Mouse (Mus musculus) liver, adult 2 months (tissue): ENCODE measurements around the gene Slc11a2. TPM values are rescaled to one million over a fixed set of nuclear protein-coding genes. Genes with fewer than 3 reads are reported as not detected.
"Not testable (repeated sequence)": the region's sequence is repeated elsewhere in the genome, so short reads cannot be mapped to it uniquely, and the experiment has no call there.

ENCODE experiments used
- DNase-seq: peaks from one replicate; pipeline ENCODE4 v3.0.0-alpha.2; 2011; ENCODE audit warnings: low read depth, low spot score; ENCODE audit errors: extremely low read depth
- H3K27ac ChIP-seq: fragments of 200-500 bp; replicated peaks from 2 replicates; pipeline ENCODE4 v1.5.1; 2012; ENCODE audit warnings: low read depth, mild to moderate bottlenecking, control low read depth, inconsistent platforms, low read length; ENCODE audit not compliant: insufficient read depth
- H3K27me3 ChIP-seq: fragments of 200-500 bp; 2 replicates; pipeline ENCODE4 v1.6.1; 2012; ENCODE audit warnings: mild to moderate bottlenecking, moderate library complexity, low read length, inconsistent platforms; ENCODE audit not compliant: control insufficient read depth, insufficient read depth
- H3K36me3 ChIP-seq: fragments of 200-500 bp; 2 replicates; pipeline ENCODE4 v1.6.1; 2012; ENCODE audit warnings: low read length, inconsistent platforms; ENCODE audit not compliant: control insufficient read depth, insufficient read depth
- H3K4me1 ChIP-seq: fragments of 200-500 bp; 2 replicates; pipeline ENCODE4 v1.6.1; 2011; ENCODE audit warnings: low read length; ENCODE audit not compliant: control insufficient read depth, insufficient read depth
- H3K4me3 ChIP-seq: fragments of 200-500 bp; 2 replicates; pipeline ENCODE4 v1.5.1; 2011; ENCODE audit warnings: low read depth, mild to moderate bottlenecking, control low read depth, low read length, moderate library complexity; ENCODE audit not compliant: insufficient read depth
- H3K79me2 ChIP-seq: fragments of 200-500 bp; 2 replicates; pipeline ENCODE4 v1.6.1; 2012; ENCODE audit warnings: inconsistent platforms, mild to moderate bottlenecking, low read length, moderate library complexity; ENCODE audit not compliant: control insufficient read depth, insufficient read depth
- H3K9ac ChIP-seq: fragments of 200-500 bp; 2 replicates; pipeline ENCODE4 v1.6.1; 2012; ENCODE audit warnings: low read depth, mild to moderate bottlenecking, control low read depth, inconsistent platforms, low read length
- CTCF ChIP-seq: fragments of 200-500 bp; IDR thresholded peaks from 2 replicates; pipeline ENCODE4 v1.5.1; 2011; ENCODE audit warnings: low read depth, low read length, control low read depth
- POLR2A ChIP-seq: fragments of 200-500 bp; IDR thresholded peaks from 2 replicates; pipeline ENCODE4 v1.6.1; 2011; ENCODE audit warnings: low read length, control low read depth; ENCODE audit not compliant: insufficient read depth; ENCODE audit errors: extremely low read depth
- WGBS: fragments of 180-500 bp; shearing (Covaris S2); methylation state at CpG from one replicate; pipeline ENCODE4 v1.1.7; 2018; 5-methylcytosine and 5-hydroxymethylcytosine counted together
- polyA plus RNA-seq: library from polyadenylated mRNA; depleted of rRNA; stranded (reverse); fragments of >200 nt; gene quantifications from 2 replicates; pipeline ENCODE4 v1.2.3, GENCODE M21; 2012; rRNA removed
- total RNA-seq: library from RNA; depleted of rRNA; stranded (reverse); fragments of >200 nt; gene quantifications from 2 replicates; pipeline ENCODE4 v1.2.3, GENCODE M21; 2014; rRNA removed

The Slc11a2 gene
- total and polyA plus RNA-seq, 2 experiments: 14.5 to 25.2 TPM

- H3K4me3 ChIP-seq: no peak overlapping the region
- 63% methylated on average over 6 of the region's 6 CpGs for WGBS
- no peaks in the 10 kb centered on the region for H3K79me2 ChIP-seq
- peaks cover 4% of the 10 kb centered on the region; the same call in 1 of the 2 replicates for H3K4me1 ChIP-seq
- H3K27me3 ChIP-seq: no peaks in the 10 kb centered on the region
- H3K27ac ChIP-seq: no peak overlapping the region
- no peaks in the 10 kb centered on the region for H3K36me3 ChIP-seq
- TF ChIP-seq POLR2A: no peak
- no peak for TF ChIP-seq CTCF
- DNase-seq: no peak
- H3K9ac ChIP-seq: no peak overlapping the region
Measured at GRCm38 (mm10) chr15:100351501-100352060, 73.3 kb downstream of the Slc11a2 start.

- TF ChIP-seq CTCF: no peak
- no peak for TF ChIP-seq POLR2A
- H3K9ac ChIP-seq: no peak overlapping the region
- WGBS: 22% methylated on average over 2 of the region's 2 CpGs
- no peaks in the 10 kb centered on the region for H3K79me2 ChIP-seq
- peak; percentile 82 for DNase-seq
- H3K4me3 ChIP-seq: no peak overlapping the region
- no peaks in the 10 kb centered on the region for H3K36me3 ChIP-seq
- no peak overlapping the region for H3K27ac ChIP-seq
- no peaks in the 10 kb centered on the region for H3K27me3 ChIP-seq
- H3K4me1 ChIP-seq: peaks cover 10% of the 10 kb centered on the region
Measured at GRCm38 (mm10) chr15:100349496-100349895, 75.4 kb downstream of the Slc11a2 start.

DNA sequence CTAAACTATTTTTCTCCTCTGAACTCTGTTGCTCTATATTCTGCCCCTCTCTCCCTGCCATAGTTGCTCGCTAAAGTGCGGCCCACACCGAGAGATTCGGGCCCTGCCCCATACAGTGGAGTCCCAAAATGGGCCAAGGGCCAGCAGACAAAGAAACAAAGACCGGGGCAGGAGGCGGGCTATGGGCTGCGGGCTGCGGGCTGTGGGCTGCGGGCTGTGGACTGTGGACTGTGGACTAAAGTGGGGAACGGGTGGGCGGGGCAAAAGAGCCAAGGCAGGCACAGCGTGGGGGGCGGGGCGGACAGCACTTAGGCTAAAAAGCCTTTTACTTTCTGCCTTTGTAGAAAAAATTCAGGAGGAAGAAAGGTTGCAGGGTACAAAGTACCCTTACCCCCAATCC is 78.1 kb downstream of the Slc11a2 start:
- 13% methylated on average over 14 of the region's 14 CpGs for WGBS
- DNase-seq: peak; percentile 66
- H3K36me3 ChIP-seq: no peaks in the 10 kb centered on the region
- no peaks in the 10 kb centered on the region for H3K79me2 ChIP-seq
- peak overlapping the region; percentile 54 for H3K9ac ChIP-seq
- H3K27ac ChIP-seq: peak overlapping the region; percentile 92
- H3K27me3 ChIP-seq: no peaks in the 10 kb centered on the region
- no peak for TF ChIP-seq POLR2A
- TF ChIP-seq CTCF: no peak
- H3K4me3 ChIP-seq: no peak overlapping the region; the same call in 1 of the 2 replicates
- H3K4me1 ChIP-seq: peaks cover 13% of the 10 kb centered on the region

- TF ChIP-seq POLR2A (no peak), CTCF (no peak)
- H3K9ac ChIP-seq: no peak overlapping the region
- H3K79me2 ChIP-seq: no peaks in the 10 kb centered on the region
- H3K4me3 ChIP-seq: no peak overlapping the region
- peaks cover 13% of the 10 kb centered on the region for H3K4me1 ChIP-seq
- no peaks in the 10 kb centered on the region for H3K36me3 ChIP-seq
- DNase-seq: peak; percentile 86
- H3K27me3 ChIP-seq: no peaks in the 10 kb centered on the region
- H3K27ac ChIP-seq: peak overlapping the region; percentile 76
Measured at GRCm38 (mm10) chr15:100345484-100345883, 79.4 kb downstream of the Slc11a2 start.

GRCm38 (mm10) chr15:100341314-100341980 is 83.4 kb downstream of the Slc11a2 start:
- H3K27ac ChIP-seq, H3K9ac ChIP-seq, H3K4me1 ChIP-seq, H3K27me3 ChIP-seq, H3K4me3 ChIP-seq, H3K79me2 ChIP-seq, H3K36me3 ChIP-seq: not testable (repeated sequence)
- peak; percentile 41 for DNase-seq
- WGBS: 29% methylated on average over 5 of the region's 5 CpGs

Other genes starting within 250 kb of the Slc11a2 start
- gene Atf1, start 197.3 kb downstream of the Slc11a2 start, total RNA-seq: 11.2 and 16.8 TPM in 2 replicates
- 35.1 and 36.3 TPM in 2 replicates for gene Atf1, start 197.3 kb downstream of the Slc11a2 start, polyA plus RNA-seq
- not detected in 2 replicates for gene Tmprss12, start 144.2 kb downstream of the Slc11a2 start, total RNA-seq
- gene Tmprss12, start 144.2 kb downstream of the Slc11a2 start, polyA plus RNA-seq: not detected in 2 replicates
- 327 and 366 TPM in 2 replicates for gene Mettl7a1, start 120.9 kb downstream of the Slc11a2 start, total RNA-seq
- gene Mettl7a1, start 120.9 kb downstream of the Slc11a2 start, polyA plus RNA-seq: 201 TPM in 2 replicates
- not detected in 2 replicates for gene Mettl7a3, start 90.1 kb downstream of the Slc11a2 start, total RNA-seq
- not detected in 2 replicates for gene Mettl7a3, start 90.1 kb downstream of the Slc11a2 start, polyA plus RNA-seq
- gene Methig1, start 71.9 kb downstream of the Slc11a2 start, total RNA-seq: not detected in 2 replicates
- 0.15 TPM in 1 of 2 replicates, not detected in the other for gene Methig1, start 71.9 kb downstream of the Slc11a2 start, polyA plus RNA-seq
- gene Mettl7a2, start 71.9 kb downstream of the Slc11a2 start, total RNA-seq: 0.13 TPM in 1 of 2 replicates, not detected in the other
- gene Mettl7a2, start 71.9 kb downstream of the Slc11a2 start, polyA plus RNA-seq: 0.05 and 0.18 TPM in 2 replicates
- not detected in 2 replicates for gene Higd1c, start 60.5 kb downstream of the Slc11a2 start, total RNA-seq
- not detected in 2 replicates for gene Higd1c, start 60.5 kb downstream of the Slc11a2 start, polyA plus RNA-seq
- not detected in 2 replicates for gene Gm5475, start 2.9 kb downstream of the Slc11a2 start, total RNA-seq
- gene Gm5475, start 2.9 kb downstream of the Slc11a2 start, polyA plus RNA-seq: not detected in 2 replicates
- gene Letmd1, start 44.0 kb upstream of the Slc11a2 start, total RNA-seq: 18.7 and 21.1 TPM in 2 replicates
- gene Letmd1, start 44.0 kb upstream of the Slc11a2 start, polyA plus RNA-seq: 38.7 and 39.9 TPM in 2 replicates
- 0.92 and 1.1 TPM in 2 replicates for gene Csrnp2, start 70.4 kb upstream of the Slc11a2 start, total RNA-seq
- gene Csrnp2, start 70.4 kb upstream of the Slc11a2 start, polyA plus RNA-seq: 0.78 and 1.1 TPM in 2 replicates
- 4.0 and 5.9 TPM in 2 replicates for gene Tfcp2, start 126.9 kb upstream of the Slc11a2 start, total RNA-seq
- gene Tfcp2, start 126.9 kb upstream of the Slc11a2 start, polyA plus RNA-seq: 3.9 and 5.8 TPM in 2 replicates
- 1.9 and 2.0 TPM in 2 replicates for gene Pou6f1, start 174.9 kb upstream of the Slc11a2 start, total RNA-seq
- gene Pou6f1, start 174.9 kb upstream of the Slc11a2 start, polyA plus RNA-seq: 3.1 and 5.5 TPM in 2 replicates
- 50.3 and 60.2 TPM in 2 replicates for gene Dazap2, start 190.3 kb upstream of the Slc11a2 start, total RNA-seq
- 395 and 460 TPM in 2 replicates for gene Dazap2, start 190.3 kb upstream of the Slc11a2 start, polyA plus RNA-seq
- 13.0 and 14.9 TPM in 2 replicates for gene Smagp, start 211.9 kb upstream of the Slc11a2 start, total RNA-seq
- gene Smagp, start 211.9 kb upstream of the Slc11a2 start, polyA plus RNA-seq: 57.0 and 80.1 TPM in 2 replicates
- 1.0 and 4.0 TPM in 2 replicates for gene Bin2, start 244.5 kb upstream of the Slc11a2 start, total RNA-seq
- 1.4 and 4.0 TPM in 2 replicates for gene Bin2, start 244.5 kb upstream of the Slc11a2 start, polyA plus RNA-seq